Mouse (Mus musculus) lung, embryonic 14.5 days (tissue): ENCODE data around the gene Rnls. TPM values are rescaled to one million over a fixed set of nuclear protein-coding genes. Genes with fewer than 3 reads are reported as not detected.
A peak's percentile ranks its signal among the peaks of the same experiment; 100 is the strongest.

Experiments used
- ATAC-seq: fragments of 200-750 bp; cut with Nextera tagmentation; 2 replicates; pipeline ENCODE4 v1.8.0; 2017; ENCODE audit warnings: mild to moderate bottlenecking, moderate TSS enrichment, moderate library complexity; ENCODE audit not compliant: insufficient read depth
- DNase-seq: peaks from one replicate; pipeline ENCODE4 v3.0.0-alpha.2; 2015
- H3K27ac ChIP-seq: fragments of 300-500 bp; sonication (generic); 2 replicates; pipeline ENCODE4 v1.5.1; 2014; ENCODE audit warnings: low read depth, mild to moderate bottlenecking, moderate library complexity
- H3K27me3 ChIP-seq: fragments of 300-500 bp; sonication (generic); 2 replicates; pipeline ENCODE4 v1.6.1; 2014; ENCODE audit warnings: low read length, control low read depth; ENCODE audit not compliant: insufficient read depth
- H3K36me3 ChIP-seq: fragments of 300-500 bp; sonication (generic); 2 replicates; pipeline ENCODE4 v1.6.1; 2014; ENCODE audit warnings: control low read depth; ENCODE audit not compliant: insufficient read depth
- H3K4me1 ChIP-seq: fragments of 300-500 bp; sonication (generic); 2 replicates; pipeline ENCODE4 v1.6.1; 2014; ENCODE audit warnings: antibody characterized with exemption, control low read depth; ENCODE audit not compliant: insufficient read depth
- H3K4me2 ChIP-seq: fragments of 300-500 bp; sonication (generic); 2 replicates; pipeline ENCODE4 v1.6.1; 2014; ENCODE audit warnings: mild to moderate bottlenecking
- H3K4me3 ChIP-seq: fragments of 300-500 bp; sonication (generic); 2 replicates; pipeline ENCODE4 v1.5.1; 2014; ENCODE audit warnings: low read depth, low read length
- H3K9ac ChIP-seq: fragments of 300-500 bp; sonication (generic); 2 replicates; pipeline ENCODE4 v1.6.1; 2014
- H3K9me3 ChIP-seq: fragments of 300-500 bp; sonication (generic); 2 replicates; pipeline ENCODE4 v1.6.1; 2016; ENCODE audit warnings: low read depth, low read length, control low read depth
- CTCF ChIP-seq: IDR thresholded peaks from 2 replicates; pipeline ENCODE4 v1.5.1; 2016; ENCODE audit warnings: antibody characterized with exemption, low read depth
- WGBS: fragments of 180-500 bp; shearing (Covaris S2); extraction: QIAGEN DNeasy Blood & Tissue Kit; methylation state at CpG from one replicate; pipeline ENCODE4 v1.1.7; 2014; 5-methylcytosine and 5-hydroxymethylcytosine counted together
- polyA plus RNA-seq: library from polyadenylated mRNA; unstranded; fragments of >200 nt; fragmentation: Nextera tagmentation; extraction: Ambion mirVana; gene quantifications from 2 replicates; pipeline ENCODE4 v1.2.1, GENCODE M21; 2014

Rnls gene
- polyA plus RNA-seq, 1 experiment from 2014 or later: 6.6 TPM

DNA sequence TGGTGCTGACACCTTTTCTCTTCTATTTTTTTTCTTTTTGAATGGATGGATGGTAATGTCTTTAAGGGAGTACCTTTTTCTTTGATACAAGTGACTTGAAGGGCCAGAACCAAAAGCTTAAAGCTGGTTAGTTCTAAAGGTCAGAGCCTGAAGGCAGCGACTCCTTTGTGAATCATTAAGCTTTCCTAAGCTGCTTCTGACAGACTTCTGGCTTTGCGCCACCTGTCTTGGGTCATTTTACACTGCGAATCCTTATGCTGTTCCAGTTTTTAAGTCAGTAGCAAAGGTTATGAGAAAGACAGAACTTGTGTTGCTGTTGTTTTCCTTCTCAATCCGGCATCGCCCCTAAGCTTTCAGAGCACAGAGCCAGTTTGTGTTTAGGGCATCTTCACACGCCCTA lies 168.8 kb downstream of the Rnls start:
- H3K4me1 ChIP-seq: peaks cover 9% of the 10 kb centered on the region; the same call in 1 of the 2 replicates
- peak overlapping the region; percentile 32; the same call in 1 of the 2 replicates for H3K27ac ChIP-seq
- no peak overlapping the region for H3K9ac ChIP-seq
- ATAC-seq (0 out of 2 replicates have a peak, but pooled peaks have one; percentile 10), DNase-seq (peak; percentile 79)
- no peak overlapping the region for H3K4me3 ChIP-seq
- H3K36me3 ChIP-seq: no peaks in the 10 kb centered on the region
- TF ChIP-seq CTCF: no peak
- no peak overlapping the region for H3K4me2 ChIP-seq
- 52% methylated on average over 6 of the region's 6 CpGs for WGBS
- no peaks in the 10 kb centered on the region for H3K27me3 ChIP-seq
- H3K9me3 ChIP-seq: no peaks in the 10 kb centered on the region

GRCm38 (mm10) chr19:33222595-33223223 lies 169.4 kb downstream of the Rnls start:
- H3K27me3 ChIP-seq: no peaks in the 10 kb centered on the region
- H3K36me3 ChIP-seq: no peaks in the 10 kb centered on the region
- no peak overlapping the region for H3K4me3 ChIP-seq
- 65% methylated on average over 12 of the region's 12 CpGs for WGBS
- H3K4me2 ChIP-seq: no peak overlapping the region
- DNase-seq (no peak), ATAC-seq (no peak)
- peaks cover 9% of the 10 kb centered on the region; the same call in 1 of the 2 replicates for H3K4me1 ChIP-seq
- no peaks in the 10 kb centered on the region for H3K9me3 ChIP-seq
- 0 out of 2 replicates have a peak, but pooled peaks have one; percentile 2 for TF ChIP-seq CTCF
- H3K9ac ChIP-seq: no peak overlapping the region
- no peak overlapping the region for H3K27ac ChIP-seq

- ATAC-seq (no peak), DNase-seq (peak; percentile 68)
- H3K4me3 ChIP-seq: no peak overlapping the region
- H3K9ac ChIP-seq: no peak overlapping the region
- TF ChIP-seq CTCF: no peak
- no peak overlapping the region for H3K27ac ChIP-seq
- 77% methylated on average over 6 of the region's 6 CpGs for WGBS
- no peaks in the 10 kb centered on the region for H3K4me1 ChIP-seq
- no peaks in the 10 kb centered on the region for H3K27me3 ChIP-seq
- no peaks in the 10 kb centered on the region for H3K36me3 ChIP-seq
- H3K4me2 ChIP-seq: no peak overlapping the region
- H3K9me3 ChIP-seq: no peaks in the 10 kb centered on the region
These were observed 174.2 kb downstream of the Rnls start for GRCm38 (mm10) chr19:33217791-33218300.

DNA sequence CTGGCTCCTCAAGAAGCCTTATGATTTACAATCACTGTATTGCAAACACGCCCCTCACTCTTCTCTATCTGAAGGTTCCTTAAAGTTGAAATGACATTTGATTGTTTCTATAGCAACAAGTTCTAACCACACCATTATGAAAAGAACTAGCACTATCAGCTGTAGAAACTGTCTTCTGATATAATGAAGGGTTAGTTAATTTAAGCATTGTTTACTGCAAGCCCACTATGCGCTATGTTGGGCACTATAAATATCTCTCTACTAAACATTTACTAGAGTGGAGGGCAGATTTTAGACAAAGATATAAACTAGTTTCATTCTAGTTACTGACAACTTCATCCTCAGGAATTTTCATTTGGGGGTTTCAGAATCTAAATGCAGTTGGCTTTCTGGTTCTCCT lies 182.4 kb downstream of the Rnls start:
- Histone ChIP-seq H3K9me3 (no peaks in the 10 kb centered on the region), H3K4me3 (no peak overlapping the region), H3K4me2 (no peak overlapping the region), H3K36me3 (no peaks in the 10 kb centered on the region), H3K27ac (no peak overlapping the region), H3K27me3 (no peaks in the 10 kb centered on the region), H3K9ac (no peak overlapping the region), H3K4me1 (no peaks in the 10 kb centered on the region)
- DNase-seq (no peak), ATAC-seq (no peak)
- no peak for TF ChIP-seq CTCF
- WGBS: 80% methylated on average over 2 of the region's 2 CpGs

DNA sequence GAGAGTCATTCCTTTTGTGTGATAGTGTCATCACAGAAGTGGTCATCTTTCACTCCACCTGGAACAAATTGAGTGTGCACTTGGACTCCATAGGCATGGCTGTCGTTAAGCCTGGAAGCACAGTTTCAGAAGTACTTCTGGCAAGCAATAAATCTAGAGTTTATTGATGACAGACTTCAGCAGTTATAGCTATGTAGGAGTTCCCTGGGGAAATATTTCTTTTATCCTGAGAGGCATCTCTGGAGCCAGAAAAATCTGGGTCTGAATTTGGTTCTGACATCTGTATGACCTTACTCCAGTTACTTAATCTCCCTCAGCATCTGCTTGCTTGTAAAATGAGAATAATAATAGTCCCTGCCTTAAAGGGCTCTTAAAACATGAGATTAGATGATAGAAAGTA lies 184.1 kb downstream of the Rnls start:
- TF ChIP-seq CTCF: no peak
- no peaks in the 10 kb centered on the region for H3K36me3 ChIP-seq
- H3K4me3 ChIP-seq: no peak overlapping the region
- ATAC-seq (no peak), DNase-seq (no peak)
- H3K27ac ChIP-seq: no peak overlapping the region
- no peaks in the 10 kb centered on the region for H3K4me1 ChIP-seq
- no peaks in the 10 kb centered on the region for H3K27me3 ChIP-seq
- 38% methylated on average over 1 of the region's 1 CpGs for WGBS
- no peak overlapping the region for H3K9ac ChIP-seq
- no peaks in the 10 kb centered on the region for H3K9me3 ChIP-seq
- no peak overlapping the region for H3K4me2 ChIP-seq

DNA sequence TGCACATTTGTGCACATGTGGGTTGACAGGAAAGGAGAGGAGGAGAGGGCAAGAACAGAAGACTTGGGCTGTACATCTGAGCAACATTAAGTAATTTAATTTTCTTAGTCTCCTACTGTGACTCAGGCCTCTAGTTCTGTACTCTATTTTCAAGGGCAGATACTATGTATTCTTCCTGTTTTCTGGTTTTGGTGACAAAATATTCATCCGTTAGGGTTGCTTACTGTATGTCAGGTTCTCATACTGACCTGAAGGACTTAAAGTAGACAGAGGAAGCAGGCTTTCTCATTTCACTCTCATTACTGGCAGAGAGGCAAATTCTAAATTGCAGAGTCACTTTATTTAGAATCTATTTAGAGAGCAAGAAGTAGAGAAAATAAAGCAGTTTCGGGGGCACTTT lies 186.7 kb downstream of the Rnls start:
- no peak for TF ChIP-seq CTCF
- no peak for DNase-seq
- no peaks in the 10 kb centered on the region for H3K36me3 ChIP-seq
- no peak overlapping the region for H3K9ac ChIP-seq
- H3K27ac ChIP-seq: no peak overlapping the region
- no peak overlapping the region for H3K4me3 ChIP-seq
- H3K9me3 ChIP-seq: no peaks in the 10 kb centered on the region
- H3K27me3 ChIP-seq: no peaks in the 10 kb centered on the region
- no peaks in the 10 kb centered on the region for H3K4me1 ChIP-seq
- WGBS: 83% methylated on average over 2 of the region's 2 CpGs
- no peak for ATAC-seq
- no peak overlapping the region for H3K4me2 ChIP-seq

DNA sequence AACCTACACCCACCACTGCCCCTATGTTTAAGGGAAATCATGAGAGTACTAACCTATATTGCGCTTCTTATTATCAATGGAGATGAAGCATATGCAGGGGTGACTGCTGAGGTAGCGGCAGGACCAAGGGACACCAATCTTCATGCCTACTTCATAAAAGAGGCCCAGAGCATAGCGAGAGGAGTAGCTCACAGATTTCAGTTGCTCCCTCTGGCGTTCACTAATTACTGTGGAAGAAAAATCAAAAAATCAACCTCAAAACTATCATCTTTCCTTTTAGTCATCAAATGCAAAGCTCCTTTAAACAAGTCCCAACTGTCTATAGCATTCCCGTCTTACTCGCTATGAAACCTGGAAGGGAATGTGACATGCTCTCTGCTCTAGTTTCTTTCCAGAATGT lies 189.7 kb downstream of the Rnls start:
- Histone ChIP-seq H3K9me3 (no peaks in the 10 kb centered on the region), H3K36me3 (no peaks in the 10 kb centered on the region), H3K4me2 (no peak overlapping the region), H3K27ac (no peak overlapping the region), H3K4me1 (no peaks in the 10 kb centered on the region), H3K9ac (no peak overlapping the region), H3K27me3 (no peaks in the 10 kb centered on the region), H3K4me3 (no peak overlapping the region)
- DNase-seq: no peak
- ATAC-seq: no peak
- WGBS: 83% methylated on average over 6 of the region's 6 CpGs
- TF ChIP-seq CTCF: 0 out of 2 replicates have a peak, but pooled peaks have one; percentile 23
